Mouse (Mus musculus): ENCODE results near the gene Pigq.

DNA sequence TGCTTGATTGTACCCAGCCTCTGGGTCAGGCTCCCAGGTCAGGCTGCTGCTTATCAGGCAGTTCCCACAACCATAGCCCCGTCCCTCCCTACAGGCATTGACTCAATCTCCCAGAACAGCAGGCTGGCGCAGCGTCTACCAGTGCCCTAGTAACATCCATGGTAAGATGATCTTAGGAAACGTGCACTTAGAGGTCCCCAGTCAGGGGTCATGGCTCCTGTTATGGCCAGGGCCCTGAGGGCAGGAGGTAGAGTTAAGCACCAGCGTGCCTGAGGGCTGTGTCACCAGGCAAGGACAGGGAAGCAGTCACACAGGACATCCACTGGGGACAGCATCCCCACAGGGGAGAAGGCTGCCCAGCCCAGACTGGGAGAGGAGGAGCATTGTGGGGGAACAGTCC lies 62.4 kb downstream of the Pigq start:
- TF ChIP-seq CTCF (IDR thresholded peaks at IDR 0.05; ENCODE audit: borderline replicate concordance, extremely low read depth, insufficient read depth, insufficient read length) (no peak), POLR2A (IDR thresholded peaks at IDR 0.05; ENCODE audit: borderline replicate concordance, extremely low read depth, insufficient read depth, insufficient read length, poor library complexity, severe bottlenecking) (no peak)
